Mouse (Mus musculus) liver, adult 2 months (tissue): ENCODE measurements around the gene Abcf1.

Experiments
- CTCF ChIP-seq: fragments of 200-500 bp; IDR thresholded peaks from 2 replicates; pipeline ENCODE4 v1.5.1; 2011; ENCODE audit warnings: low read depth, low read length, control low read depth
- POLR2A ChIP-seq: fragments of 200-500 bp; IDR thresholded peaks from 2 replicates; pipeline ENCODE4 v1.6.1; 2011; ENCODE audit warnings: low read length, control low read depth; ENCODE audit not compliant: insufficient read depth; ENCODE audit errors: extremely low read depth

- TF ChIP-seq POLR2A (no peak), CTCF (no peak)
Observed at GRCm38 (mm10) chr17:35998545-35999305, 29.2 kb upstream of the Abcf1 start.
